Mouse (Mus musculus): ENCODE measurements at regions not wholly inside any gene's neighbourhood (a gene's known extent, or its start where the extent isn't known, plus 50 kb on each side); places are given as distances from the start of the nearest gene placed in this dataset.

DNA sequence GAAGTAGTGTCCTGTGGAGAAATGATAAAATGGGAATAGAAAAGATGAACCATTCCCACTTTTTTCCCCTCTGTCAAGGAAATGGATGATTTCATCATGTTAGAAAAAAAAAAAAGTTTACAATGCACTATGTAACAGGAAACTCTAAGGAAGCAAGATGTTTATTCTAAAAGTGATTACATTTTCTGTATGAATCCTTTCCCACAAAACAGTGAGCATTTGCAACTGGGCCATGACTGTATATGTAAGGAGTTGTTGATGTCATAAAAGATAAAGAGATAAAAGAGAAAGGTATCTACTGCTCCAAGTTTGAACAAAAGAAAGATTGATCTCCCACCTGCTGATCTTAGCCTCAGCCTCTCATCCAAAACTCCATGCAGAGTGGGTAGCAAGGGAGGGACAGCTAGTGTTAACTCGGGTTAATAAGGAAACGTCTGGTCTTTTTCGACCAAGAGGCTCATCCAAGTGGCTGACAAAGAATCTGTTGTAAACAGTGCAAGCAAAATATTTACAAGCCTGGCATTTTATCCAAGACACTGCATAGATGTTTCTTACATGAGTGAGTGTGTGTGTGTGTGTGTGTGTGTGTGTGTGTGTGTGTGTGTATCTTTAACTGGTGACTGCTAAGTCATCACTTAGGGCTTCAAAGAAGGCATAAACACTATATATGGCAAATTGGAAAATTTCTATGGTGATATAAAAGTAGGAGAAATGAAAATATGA, 213.3 kb downstream of the Gm9733 start:
- no peak for DNase-seq

DNA sequence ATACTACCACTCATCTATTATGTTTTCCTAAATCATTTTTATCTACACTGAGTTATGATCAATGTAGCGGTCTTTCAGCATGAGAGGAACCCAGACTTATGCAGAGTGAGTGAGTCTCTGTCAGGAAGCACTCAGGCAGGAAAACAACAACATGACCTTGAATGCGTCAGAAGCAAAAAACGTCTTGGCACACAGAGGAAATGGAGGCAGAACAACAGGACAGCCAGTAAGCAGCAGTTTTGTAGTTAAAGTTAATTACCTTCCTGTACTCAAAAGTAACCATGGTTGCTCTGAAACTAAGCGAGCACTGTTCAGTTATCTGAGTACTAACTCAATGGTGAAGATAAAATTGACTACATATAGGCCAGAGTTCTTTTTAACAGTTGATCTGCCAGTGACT, 205.4 kb downstream of the Gm9733 start:
- no peak for DNase-seq

- DNase-seq: no peak
Observed at GRCm38 (mm10) chr3:15128370-15128769, 203.7 kb downstream of the Gm9733 start.

- no peak for DNase-seq
Observed at GRCm38 (mm10) chr3:15128960-15129359, 203.1 kb downstream of the Gm9733 start.

DNA sequence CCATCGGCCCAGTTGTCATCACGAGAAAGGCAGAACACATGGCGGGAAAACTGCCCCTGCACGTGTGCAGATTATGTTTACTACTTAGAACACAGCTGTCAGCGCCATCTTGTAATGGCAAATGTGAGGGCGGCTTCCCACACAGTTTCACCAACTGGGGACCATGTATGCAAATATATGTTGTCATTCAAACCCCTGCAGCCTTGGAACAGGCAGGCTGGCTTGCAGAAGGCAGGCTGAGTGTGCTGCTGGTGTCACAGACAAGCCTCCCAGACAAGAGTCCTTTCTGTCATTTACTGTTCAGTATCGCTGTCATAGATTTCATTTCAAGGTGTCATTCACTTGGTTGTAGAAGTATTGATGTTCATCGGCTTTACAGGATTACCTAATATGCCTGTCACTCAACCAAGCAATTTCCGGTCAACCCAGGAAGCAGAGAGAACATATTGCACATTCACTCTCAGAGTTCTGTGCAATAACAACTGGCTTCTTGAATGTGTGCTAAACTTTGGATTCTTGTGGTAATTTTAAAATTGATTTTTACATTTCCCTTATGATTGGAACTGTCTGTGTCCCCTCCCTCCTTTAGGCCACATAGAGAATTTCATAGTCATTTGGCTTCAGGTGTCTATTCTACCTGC, 202.3 kb downstream of the Gm9733 start:
- DNase-seq: no peak

DNA sequence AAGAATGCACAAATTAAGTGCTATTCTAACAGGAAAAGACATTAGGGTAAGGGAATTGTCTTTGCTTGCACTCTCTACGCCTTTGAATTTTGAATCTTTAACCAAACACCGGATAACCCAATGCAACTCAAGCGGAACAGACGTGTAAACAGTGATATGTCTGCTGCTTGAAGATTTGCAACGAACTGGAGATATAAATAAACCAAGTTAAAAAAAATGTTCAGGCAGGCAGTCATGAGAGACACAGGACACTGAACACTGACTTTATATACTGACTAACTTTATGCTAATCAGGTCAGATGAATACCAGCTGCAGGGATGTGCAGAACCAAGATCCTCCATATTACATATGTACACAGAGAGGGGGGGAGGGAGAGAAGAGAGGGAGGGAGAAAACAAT, 200.0 kb downstream of the Gm9733 start:
- no peak for DNase-seq

DNA sequence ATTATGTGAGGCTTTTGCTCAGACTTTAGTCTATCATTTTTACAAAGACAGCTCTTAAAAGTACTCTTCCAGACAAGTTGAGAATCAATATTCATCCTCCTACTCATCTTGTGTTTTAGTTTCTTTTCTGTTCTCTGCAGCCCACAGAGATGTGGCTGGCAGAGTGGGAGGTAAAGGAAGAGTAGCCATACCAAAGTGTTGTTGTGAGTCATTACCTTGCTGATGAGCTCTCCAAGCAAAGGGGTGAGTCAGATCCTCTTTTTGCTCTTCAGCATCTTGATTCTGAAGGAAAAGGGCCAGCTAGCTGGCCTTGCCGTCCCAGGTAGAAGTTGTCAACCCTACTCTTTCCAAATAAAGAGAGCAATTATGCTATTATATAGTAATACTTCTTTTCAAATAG, 192.6 kb downstream of the Gm9733 start:
- DNase-seq: no peak

DNA sequence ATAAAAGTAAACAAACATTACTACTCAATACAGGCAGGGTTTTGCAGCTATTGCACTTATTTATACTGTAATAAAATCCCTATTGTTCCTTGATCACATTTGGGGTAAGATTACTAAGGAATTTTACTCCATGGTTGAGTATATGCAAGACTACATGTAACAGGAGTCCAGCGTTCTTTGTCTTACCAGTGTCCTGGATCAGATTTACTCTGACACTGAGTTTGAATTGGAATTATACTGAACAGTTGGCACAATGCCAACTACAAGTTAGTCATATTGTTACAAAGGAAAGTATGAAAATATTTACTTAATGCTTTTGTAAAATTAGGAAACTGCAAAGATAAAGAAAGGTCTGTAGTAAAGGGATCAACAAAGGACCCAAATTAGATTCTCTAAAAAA, 178.4 kb downstream of the Gm9733 start:
- peak in 1 of 2 experiments; percentile 26 for DNase-seq

DNA sequence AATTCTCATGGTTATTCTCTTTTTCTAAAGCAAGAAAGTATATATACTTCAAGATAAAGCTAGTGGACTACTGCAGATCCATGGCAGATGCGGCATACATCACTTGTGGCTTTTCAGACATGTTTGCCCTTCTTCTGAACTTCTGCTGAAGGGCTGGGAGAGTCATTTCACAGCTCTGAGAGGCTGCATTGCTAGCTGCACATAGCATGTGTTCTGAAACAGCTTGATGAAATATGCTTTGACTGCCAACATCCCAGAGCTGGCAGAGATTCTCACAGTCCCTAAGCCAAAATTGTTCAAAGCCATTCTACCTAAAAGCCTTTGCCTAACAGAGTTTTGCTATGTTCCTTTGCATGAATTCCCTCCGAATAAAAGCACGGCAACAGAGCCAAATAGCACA, 177.9 kb downstream of the Gm9733 start:
- peak; percentile 87 to 88 for DNase-seq

DNA sequence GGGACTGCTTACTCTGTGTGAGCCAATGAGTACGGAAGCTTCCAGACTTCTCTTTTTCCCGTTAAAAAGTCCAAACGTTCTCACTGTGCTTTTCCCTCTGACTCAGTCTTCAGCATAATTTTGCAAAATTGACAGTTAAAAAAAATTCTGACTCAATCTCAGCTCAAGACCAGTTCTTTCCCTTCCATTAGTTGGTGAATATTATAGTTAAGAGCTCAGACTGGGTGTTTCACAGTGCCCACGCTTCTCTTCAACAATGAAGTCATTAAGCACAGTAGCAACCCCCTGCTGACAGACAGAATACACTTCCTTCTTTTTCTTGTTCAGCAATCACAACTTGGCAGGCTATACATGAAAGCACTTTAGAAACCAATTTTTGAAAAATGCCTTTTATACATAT, 175.4 kb downstream of the Gm9733 start:
- peak; percentile 16 to 22 for DNase-seq

GRCm38 (mm10) chr3:15157842-15158241, 174.3 kb downstream of the Gm9733 start:
- DNase-seq: no peak

GRCm38 (mm10) chr3:15158926-15159325, 173.2 kb downstream of the Gm9733 start:
- no peak for DNase-seq

DNA sequence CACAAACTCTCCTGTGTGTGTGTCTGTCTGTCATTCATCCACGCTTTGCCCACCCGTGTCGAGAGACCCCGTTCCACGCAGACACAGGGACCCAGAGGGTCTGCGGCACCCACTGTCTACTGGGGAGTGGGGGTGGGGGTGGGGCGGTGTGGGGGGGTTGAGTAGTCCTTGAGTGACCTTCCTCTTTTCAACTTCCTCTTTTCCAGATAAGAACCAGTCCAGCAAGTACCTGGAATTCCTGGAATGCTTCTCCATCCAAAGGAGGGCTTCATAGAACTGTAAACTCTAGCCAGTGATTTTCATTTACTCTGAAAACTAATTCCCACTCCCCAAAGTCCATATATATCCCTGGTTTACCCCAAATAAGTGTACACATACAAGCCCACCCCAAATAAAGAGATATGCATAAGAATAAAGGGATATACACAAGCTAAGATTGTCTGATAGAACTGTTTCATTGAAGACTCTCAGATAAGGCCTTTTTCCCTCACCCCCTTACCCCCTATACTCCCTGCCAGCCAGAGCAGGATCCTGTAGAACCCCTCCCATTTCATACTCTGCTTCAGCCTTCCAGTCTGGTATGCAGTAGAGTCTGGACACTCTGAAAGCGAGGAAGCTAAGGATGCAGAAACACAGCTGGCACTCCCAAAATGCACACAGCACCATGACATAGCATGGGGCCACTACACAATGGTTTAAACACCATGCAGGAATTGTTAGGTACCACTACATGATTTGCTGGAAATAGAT, 172.0 kb downstream of the Gm9733 start:
- DNase-seq: no peak

DNA sequence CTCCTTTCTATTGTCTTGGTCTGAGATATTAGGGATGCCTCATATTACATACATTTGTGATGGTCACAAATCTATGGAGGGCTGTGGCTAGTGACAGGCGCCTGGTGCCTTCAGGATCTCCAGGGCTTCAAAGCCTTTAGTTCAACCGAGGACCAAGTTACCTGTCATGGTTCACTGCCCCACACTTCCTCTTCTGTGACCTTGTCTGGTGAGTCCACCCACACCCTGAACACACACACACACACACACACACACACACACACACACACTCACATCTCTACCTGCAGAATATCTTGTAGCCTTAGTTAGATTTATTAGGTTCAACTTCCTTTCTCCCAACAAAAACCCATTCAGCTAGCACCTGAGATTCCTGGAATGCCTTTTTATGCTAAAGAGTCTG, 156.3 kb downstream of the Gm9733 start:
- DNase-seq: no peak

DNA sequence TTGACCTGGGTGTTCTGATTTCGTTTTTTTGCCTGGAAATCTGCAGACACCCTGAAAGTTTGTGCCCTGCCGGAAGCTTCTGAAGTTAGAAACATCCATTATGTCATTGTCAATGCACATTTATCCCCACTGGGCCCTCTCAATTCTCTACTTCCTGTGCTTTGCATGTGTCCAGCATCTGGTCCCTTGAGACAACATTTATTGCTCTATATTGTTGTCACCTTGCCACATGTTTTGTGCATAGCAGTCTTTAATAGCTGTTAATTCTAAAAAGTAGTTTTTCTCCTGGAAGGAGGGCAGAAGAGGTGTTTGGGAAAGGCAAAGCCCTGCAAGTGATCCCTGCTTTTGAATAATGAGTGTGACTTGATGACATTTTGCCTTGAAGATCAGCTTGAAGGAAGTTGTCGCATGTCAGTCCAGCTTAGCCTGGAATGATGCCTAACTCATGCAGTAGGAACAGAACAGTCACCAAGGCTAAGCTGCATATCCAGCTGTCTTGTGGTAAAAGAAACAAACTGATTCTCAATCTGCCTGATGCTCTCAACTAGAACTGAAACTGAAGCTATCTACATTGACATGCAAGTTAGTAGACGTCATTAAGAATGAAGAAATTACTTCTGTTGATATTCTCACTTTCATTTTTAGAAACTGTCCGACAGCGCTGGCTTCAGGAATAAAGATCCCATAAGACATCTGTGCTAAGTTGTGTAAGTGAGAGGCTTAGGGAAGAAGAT, 152.9 kb downstream of the Gm9733 start:
- DNase-seq: no peak

- DNase-seq: peak; percentile 23
Observed at GRCm38 (mm10) chr3:15181111-15181510, 151.0 kb downstream of the Gm9733 start.

DNA sequence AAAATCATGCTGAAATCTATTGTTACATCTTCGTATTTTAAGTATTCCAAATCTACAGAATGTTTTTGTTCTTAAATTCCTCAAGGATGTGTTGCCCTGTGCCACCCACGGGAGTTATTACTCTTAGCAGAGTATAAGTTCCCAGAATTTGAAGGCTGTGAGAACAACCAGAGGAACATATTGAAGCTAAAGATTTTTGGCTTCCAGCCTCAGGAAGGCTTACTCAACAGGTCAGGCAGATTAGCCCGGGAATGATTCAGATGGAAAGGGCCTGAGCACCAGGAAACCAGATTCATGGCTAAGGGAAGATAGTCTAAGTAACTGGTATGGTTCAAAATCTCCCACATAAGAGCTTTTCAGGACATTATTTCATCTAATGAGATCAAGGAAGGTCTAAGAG, 145.4 kb downstream of the Gm9733 start:
- no peak for DNase-seq

DNA sequence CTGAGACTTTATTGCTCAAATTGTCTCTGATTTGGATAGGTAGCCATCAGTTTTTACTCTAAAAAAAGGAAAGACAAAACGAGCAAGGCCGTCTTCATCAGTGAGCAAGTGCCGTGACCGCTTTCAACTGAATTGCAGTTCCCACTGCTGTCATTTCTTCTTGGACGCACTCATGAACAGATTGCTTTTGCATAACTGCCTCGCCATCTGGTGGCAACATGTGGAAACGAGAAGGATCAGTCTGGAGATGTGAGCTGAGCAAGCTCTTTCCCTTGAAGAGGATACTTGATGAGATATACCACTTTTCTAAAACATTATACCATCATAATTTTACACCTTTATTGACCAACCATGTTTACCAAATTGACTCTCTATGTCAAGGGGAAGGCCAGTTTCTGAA, 137.7 kb downstream of the Gm9733 start:
- peak; percentile 85 to 86 for DNase-seq

GRCm38 (mm10) chr3:15196101-15196500, 136.0 kb downstream of the Gm9733 start:
- no peak for DNase-seq

- DNase-seq: no peak
Observed at GRCm38 (mm10) chr3:15198086-15198485, 134.0 kb downstream of the Gm9733 start.

GRCm38 (mm10) chr3:15200309-15200708, 131.8 kb downstream of the Gm9733 start:
- no peak for DNase-seq

DNA sequence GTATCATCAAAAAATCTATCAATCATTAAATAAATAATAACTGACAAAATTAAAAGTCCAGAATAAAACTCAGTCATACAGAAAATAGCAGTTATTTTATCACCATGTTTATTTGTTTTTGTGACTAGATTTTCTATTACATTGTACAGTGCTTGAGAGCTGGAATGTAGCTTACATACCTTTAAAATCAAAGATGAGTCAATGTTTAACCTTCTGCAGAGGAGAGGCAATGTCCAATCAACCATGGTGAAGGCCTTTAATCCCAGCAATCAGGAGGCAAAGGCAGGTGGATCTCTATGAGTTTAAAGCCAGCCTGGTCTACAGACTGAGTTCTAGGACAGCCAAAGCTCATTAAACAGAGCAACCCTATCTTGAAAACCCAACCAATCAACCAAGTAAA, 131.1 kb downstream of the Gm9733 start:
- no peak for DNase-seq

GRCm38 (mm10) chr3:15202760-15203159, 129.3 kb downstream of the Gm9733 start:
- no peak for DNase-seq
